Mouse (Mus musculus) liver, embryonic 15.5 days (tissue): ENCODE results near the gene Myh13. TPM values are rescaled to one million over a fixed set of nuclear protein-coding genes. Genes with fewer than 3 reads are reported as not detected.

ENCODE experiments used
- ATAC-seq: fragments of 200-750 bp; cut with Nextera tagmentation; 2 replicates; pipeline ENCODE4 v1.8.0; 2017; ENCODE audit warnings: moderate number of reproducible peaks, mild to moderate bottlenecking, moderate library complexity; ENCODE audit not compliant: insufficient read depth
- H3K27ac ChIP-seq: fragments of 300-500 bp; sonication (generic); replicated peaks from 2 replicates; pipeline ENCODE4 v1.5.1; 2015; ENCODE audit warnings: mild to moderate bottlenecking, inconsistent platforms
- H3K27me3 ChIP-seq: fragments of 300-500 bp; sonication (generic); 2 replicates; pipeline ENCODE4 v1.6.1; 2015; ENCODE audit warnings: mild to moderate bottlenecking, inconsistent platforms
- H3K36me3 ChIP-seq: fragments of 300-500 bp; sonication (generic); replicated peaks from 2 replicates; pipeline ENCODE4 v1.6.1; 2015; ENCODE audit warnings: moderate library complexity, mild to moderate bottlenecking, inconsistent platforms
- H3K4me1 ChIP-seq: fragments of 300-500 bp; sonication (generic); replicated peaks from 2 replicates; pipeline ENCODE4 v1.6.1; 2015; ENCODE audit warnings: inconsistent platforms
- H3K4me2 ChIP-seq: fragments of 300-500 bp; sonication (generic); 2 replicates; pipeline ENCODE4 v1.6.1; 2015; ENCODE audit warnings: moderate library complexity, mild to moderate bottlenecking, inconsistent platforms
- H3K4me3 ChIP-seq: fragments of 300-500 bp; sonication (generic); replicated peaks from 2 replicates; pipeline ENCODE4 v1.5.1; 2015; ENCODE audit warnings: mild to moderate bottlenecking, inconsistent platforms
- H3K9ac ChIP-seq: fragments of 300-500 bp; sonication (generic); 2 replicates; pipeline ENCODE4 v1.6.1; 2015; ENCODE audit warnings: moderate library complexity, mild to moderate bottlenecking, inconsistent platforms
- H3K9me3 ChIP-seq: fragments of 300-500 bp; sonication (generic); replicated peaks from 2 replicates; pipeline ENCODE4 v1.6.1; 2016; ENCODE audit warnings: inconsistent platforms
- WGBS: fragments of 180-500 bp; shearing (Covaris S2); methylation state at CpG from one replicate; pipeline ENCODE4 v1.1.7; 2015; ENCODE audit warnings: mixed read lengths; ENCODE audit not compliant: insufficient replicate concordance; 5-methylcytosine and 5-hydroxymethylcytosine counted together
- polyA plus RNA-seq: library from polyadenylated mRNA; unstranded; fragments of >200 nt; fragmentation: Nextera tagmentation; extraction: Ambion mirVana; gene quantifications from 2 replicates; pipeline ENCODE4 v1.2.1, GENCODE M21; 2015

Myh13 gene
- polyA plus RNA-seq, 1 experiment from 2014 or later, result not detected

DNA sequence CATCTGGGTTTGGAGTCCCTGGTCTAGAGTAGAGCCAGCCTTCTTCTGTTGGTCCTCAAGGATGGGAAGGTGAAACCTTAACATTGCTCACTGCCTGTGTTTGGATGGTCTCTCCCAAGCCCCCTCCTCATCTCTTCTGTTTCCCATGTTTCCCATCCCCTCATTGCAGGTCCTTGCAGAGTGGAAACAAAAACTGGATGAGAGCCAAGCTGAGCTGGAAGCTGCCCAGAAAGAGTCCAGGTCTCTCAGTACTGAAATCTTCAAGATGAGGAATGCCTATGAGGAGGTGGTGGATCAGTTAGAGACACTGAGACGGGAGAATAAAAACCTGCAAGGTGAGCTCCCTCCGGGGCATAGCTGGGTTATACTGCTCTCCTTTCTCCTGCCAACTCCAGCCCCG, 40.8 kb downstream of the Myh13 start:
- Histone ChIP-seq H3K27ac (no peak overlapping the region), H3K27me3 (no peaks in the 10 kb centered on the region), H3K4me3 (no peak overlapping the region), H3K9me3 (no peaks in the 10 kb centered on the region), H3K9ac (no peak overlapping the region), H3K36me3 (no peaks in the 10 kb centered on the region), H3K4me2 (no peak overlapping the region), H3K4me1 (no peaks in the 10 kb centered on the region)
- ATAC-seq, result no peak
- 51% methylated on average over 3 of the region's 3 CpGs for WGBS

DNA sequence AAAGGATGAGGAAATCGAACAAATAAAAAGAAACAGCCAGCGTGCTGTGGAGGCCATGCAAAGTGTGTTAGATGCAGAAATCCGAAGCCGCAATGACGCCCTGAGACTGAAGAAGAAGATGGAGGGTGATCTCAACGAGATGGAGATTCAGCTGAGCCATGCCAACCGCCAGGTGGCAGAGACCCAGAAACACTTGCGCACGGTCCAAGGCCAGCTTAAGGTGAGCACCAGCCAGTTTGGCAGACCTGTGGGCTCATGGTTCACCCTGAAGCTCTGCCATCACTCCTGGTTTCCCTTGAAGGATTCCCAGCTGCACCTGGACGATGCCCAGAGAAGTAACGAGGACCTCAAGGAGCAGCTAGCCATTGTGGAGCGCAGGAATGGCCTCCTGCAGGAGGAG, 43.1 kb downstream of the Myh13 start:
- WGBS, result 73% methylated on average over 12 of the region's 12 CpGs
- ATAC-seq, result no peak
- no peak overlapping the region for H3K27ac ChIP-seq
- no peaks in the 10 kb centered on the region for H3K4me1 ChIP-seq
- no peak overlapping the region for H3K4me3 ChIP-seq
- no peak overlapping the region for H3K9ac ChIP-seq
- no peaks in the 10 kb centered on the region for H3K36me3 ChIP-seq
- no peaks in the 10 kb centered on the region for H3K9me3 ChIP-seq
- no peak overlapping the region for H3K4me2 ChIP-seq
- no peaks in the 10 kb centered on the region for H3K27me3 ChIP-seq

GRCm38 (mm10) chr11:67364986-67365721, 43.7 kb downstream of the Myh13 start:
- Histone ChIP-seq H3K4me3 (no peak overlapping the region), H3K27ac (no peak overlapping the region), H3K27me3 (no peaks in the 10 kb centered on the region), H3K36me3 (no peaks in the 10 kb centered on the region), H3K4me2 (no peak overlapping the region), H3K4me1 (no peaks in the 10 kb centered on the region), H3K9me3 (no peaks in the 10 kb centered on the region), H3K9ac (no peak overlapping the region)
- 71% methylated on average over 14 of the region's 14 CpGs for WGBS
- no peak for ATAC-seq

DNA sequence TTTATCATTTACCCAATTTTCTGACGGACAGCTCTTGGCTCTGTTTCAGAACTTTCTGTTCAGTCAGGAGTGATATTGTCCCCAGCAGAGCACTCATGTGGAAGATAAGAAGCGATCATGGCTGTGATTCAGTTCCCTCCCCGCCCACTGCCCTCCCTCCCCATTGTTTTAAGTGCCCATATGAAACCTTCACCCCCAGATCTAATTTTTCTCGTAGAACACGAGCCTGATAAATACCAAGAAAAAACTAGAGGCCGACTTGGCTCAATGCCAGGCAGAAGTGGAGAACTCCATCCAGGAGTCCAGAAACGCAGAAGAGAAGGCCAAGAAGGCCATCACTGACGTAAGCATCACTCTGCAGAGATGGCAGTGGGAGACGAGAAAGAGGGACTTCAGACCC, 45.5 kb downstream of the Myh13 start:
- 52% methylated on average over 9 of the region's 9 CpGs for WGBS

GRCm38 (mm10) chr11:67373333-67373732, 51.9 kb downstream of the Myh13 start:
- no peak overlapping the region for H3K4me2 ChIP-seq
- no peaks in the 10 kb centered on the region for H3K4me1 ChIP-seq
- H3K9me3 ChIP-seq, result no peaks in the 10 kb centered on the region
- no peak overlapping the region for H3K9ac ChIP-seq
- ATAC-seq, result no peak
- H3K36me3 ChIP-seq, result no peaks in the 10 kb centered on the region
- 36% methylated on average over 2 of the region's 2 CpGs for WGBS
- no peaks in the 10 kb centered on the region for H3K27me3 ChIP-seq
- H3K4me3 ChIP-seq, result no peak overlapping the region
- H3K27ac ChIP-seq, result no peak overlapping the region

More for the DNA sequence above, 45.5 kb downstream of the Myh13 start:
- ATAC-seq, result no peak
- H3K27ac ChIP-seq, result no peak overlapping the region
- no peak overlapping the region for H3K9ac ChIP-seq
- no peak overlapping the region for H3K4me3 ChIP-seq
- no peaks in the 10 kb centered on the region for H3K27me3 ChIP-seq
- no peaks in the 10 kb centered on the region for H3K36me3 ChIP-seq
- H3K4me1 ChIP-seq, result no peaks in the 10 kb centered on the region
- H3K9me3 ChIP-seq, result no peaks in the 10 kb centered on the region
- no peak overlapping the region for H3K4me2 ChIP-seq

DNA sequence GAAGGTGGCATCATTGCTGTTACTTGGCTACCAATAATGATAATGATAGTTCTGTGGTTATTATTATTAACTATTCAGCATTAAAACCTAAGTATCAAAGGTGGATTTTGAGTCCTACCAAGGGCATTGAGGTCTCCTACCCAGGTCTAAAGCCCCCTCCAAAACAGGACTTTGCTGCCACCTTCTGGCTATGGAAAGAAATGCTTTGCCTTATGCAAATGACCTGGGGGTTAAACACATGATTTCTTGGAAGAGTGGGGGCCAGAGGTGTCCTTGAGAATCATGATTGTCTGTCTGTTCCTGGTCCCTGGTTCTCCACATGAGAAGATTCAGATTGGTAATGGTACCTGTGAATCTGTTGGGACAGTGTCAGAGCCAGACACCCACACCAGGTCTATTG, 54.9 kb downstream of the Myh13 start:
- Histone ChIP-seq H3K4me2 (no peak overlapping the region), H3K4me3 (no peak overlapping the region), H3K9ac (no peak overlapping the region), H3K27me3 (no peaks in the 10 kb centered on the region), H3K36me3 (no peaks in the 10 kb centered on the region), H3K9me3 (no peaks in the 10 kb centered on the region), H3K27ac (no peak overlapping the region), H3K4me1 (no peaks in the 10 kb centered on the region)
- no peak for ATAC-seq

DNA sequence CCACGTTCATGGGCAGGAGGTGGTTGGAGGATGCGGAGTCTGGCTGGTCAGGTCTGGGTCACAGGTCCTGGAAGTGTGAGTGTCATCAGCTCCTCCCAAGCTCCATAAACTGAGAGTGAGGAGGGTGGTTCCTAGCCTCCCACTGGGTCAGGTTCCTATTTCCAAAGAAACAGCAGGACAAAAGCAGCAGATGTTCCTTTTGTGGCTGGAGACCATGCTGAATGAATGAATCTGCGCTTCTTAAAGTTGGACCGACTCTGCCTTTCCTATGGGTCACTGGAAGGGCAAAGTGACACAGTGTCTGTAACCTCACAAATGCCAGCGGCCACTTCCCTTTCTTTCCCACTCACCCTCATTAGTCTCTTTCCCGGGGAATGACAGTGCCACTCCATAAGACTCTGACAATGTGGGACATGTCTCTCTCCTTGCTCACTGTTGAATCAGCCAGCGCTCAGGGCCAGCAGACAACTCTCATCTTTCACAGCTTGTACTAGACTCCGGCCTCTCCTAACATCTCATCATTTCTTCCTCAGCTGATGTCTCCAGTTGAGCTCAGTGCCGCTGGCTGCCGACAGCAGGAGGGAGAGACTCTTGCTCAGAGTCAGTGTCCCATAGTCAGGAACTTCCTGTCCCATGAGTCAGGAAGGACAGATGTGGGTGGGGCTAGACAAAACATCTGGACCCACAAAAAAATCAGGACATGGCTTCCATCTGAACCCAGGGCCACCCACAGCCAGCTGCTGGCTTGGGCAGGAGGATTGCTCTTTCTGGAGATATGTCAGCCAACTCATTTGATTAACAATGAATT, 58.4 kb downstream of the Myh13 start:
- no peak for ATAC-seq
- Histone ChIP-seq H3K27me3 (no peaks in the 10 kb centered on the region), H3K9ac (no peak overlapping the region), H3K36me3 (no peaks in the 10 kb centered on the region), H3K9me3 (no peaks in the 10 kb centered on the region), H3K4me1 (no peaks in the 10 kb centered on the region), H3K4me2 (no peak overlapping the region), H3K4me3 (no peak overlapping the region), H3K27ac (no peak overlapping the region)
- WGBS, result 33% methylated on average over 10 of the region's 10 CpGs

GRCm38 (mm10) chr11:67381833-67382232, 60.4 kb downstream of the Myh13 start:
- no peaks in the 10 kb centered on the region for H3K4me1 ChIP-seq
- 31% methylated on average over 4 of the region's 4 CpGs for WGBS
- H3K4me2 ChIP-seq, result no peak overlapping the region
- H3K9me3 ChIP-seq, result no peaks in the 10 kb centered on the region
- no peak overlapping the region for H3K9ac ChIP-seq
- H3K27me3 ChIP-seq, result no peaks in the 10 kb centered on the region
- no peak overlapping the region for H3K27ac ChIP-seq
- H3K4me3 ChIP-seq, result no peak overlapping the region
- ATAC-seq, result no peak
- H3K36me3 ChIP-seq, result no peaks in the 10 kb centered on the region

- no peak overlapping the region for H3K27ac ChIP-seq
- no peaks in the 10 kb centered on the region for H3K27me3 ChIP-seq
- no peaks in the 10 kb centered on the region for H3K4me1 ChIP-seq
- no peak overlapping the region for H3K4me3 ChIP-seq
- no peaks in the 10 kb centered on the region for H3K36me3 ChIP-seq
- H3K4me2 ChIP-seq, result no peak overlapping the region
- WGBS, result 59% methylated on average over 7 of the region's 7 CpGs
- ATAC-seq, result no peak
- H3K9ac ChIP-seq, result no peak overlapping the region
- H3K9me3 ChIP-seq, result no peaks in the 10 kb centered on the region
Measured at GRCm38 (mm10) chr11:67384653-67385052, 63.2 kb downstream of the Myh13 start.

DNA sequence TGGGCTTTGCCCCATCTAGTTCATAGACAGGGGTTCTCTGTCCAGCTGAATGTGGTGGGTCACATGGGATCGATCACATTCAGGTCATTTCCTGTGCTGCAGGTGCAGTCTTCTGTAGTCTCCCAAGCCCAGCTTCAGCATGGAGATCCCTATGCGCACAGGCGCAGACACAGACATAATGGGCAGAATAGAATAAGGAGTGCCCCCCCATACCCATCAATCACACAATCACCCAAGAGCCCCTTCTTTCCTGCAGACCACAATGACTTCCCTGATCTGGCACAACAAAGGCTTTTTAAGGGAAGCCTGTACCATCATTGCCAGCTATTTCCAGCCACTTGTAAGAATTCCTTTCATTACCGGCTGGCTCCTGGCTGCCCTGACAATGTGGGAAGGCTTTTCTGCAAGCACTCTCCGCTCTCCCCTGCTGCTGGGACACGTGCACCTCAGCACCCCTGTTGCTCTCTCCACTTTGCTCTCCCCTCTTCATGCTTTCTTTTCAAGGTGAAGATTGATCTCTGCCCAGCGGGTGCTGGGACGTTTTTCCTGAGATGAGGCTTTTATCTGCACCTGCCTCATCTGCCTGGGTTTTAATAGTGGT, 65.5 kb downstream of the Myh13 start:
- 34% methylated on average over 8 of the region's 8 CpGs for WGBS
- no peaks in the 10 kb centered on the region for H3K36me3 ChIP-seq
- ATAC-seq, result no peak
- no peaks in the 10 kb centered on the region for H3K4me1 ChIP-seq
- no peak overlapping the region for H3K4me2 ChIP-seq
- no peaks in the 10 kb centered on the region for H3K9me3 ChIP-seq
- H3K27me3 ChIP-seq, result no peaks in the 10 kb centered on the region
- H3K4me3 ChIP-seq, result no peak overlapping the region
- no peak overlapping the region for H3K27ac ChIP-seq
- H3K9ac ChIP-seq, result no peak overlapping the region

GRCm38 (mm10) chr11:67390679-67391384, 69.4 kb downstream of the Myh13 start:
- H3K4me2 ChIP-seq, result no peak overlapping the region
- no peaks in the 10 kb centered on the region for H3K36me3 ChIP-seq
- WGBS, result 38% methylated on average over 3 of the region's 3 CpGs
- H3K4me1 ChIP-seq, result no peaks in the 10 kb centered on the region
- no peak for ATAC-seq
- H3K4me3 ChIP-seq, result no peak overlapping the region
- H3K9me3 ChIP-seq, result no peaks in the 10 kb centered on the region
- H3K9ac ChIP-seq, result no peak overlapping the region
- H3K27me3 ChIP-seq, result no peaks in the 10 kb centered on the region
- H3K27ac ChIP-seq, result no peak overlapping the region
